Mouse (Mus musculus): ENCODE data around the gene Zfp385c. TPM values are rescaled to one million over a fixed set of nuclear protein-coding genes. Genes with fewer than 3 reads are reported as not detected.
A peak's percentile ranks its signal among the peaks of the same experiment; 100 is the strongest.

Zfp385c gene
- polyA plus RNA-seq (2014; fragmentation: Nextera tagmentation; extraction: Ambion mirVana): 0.26 and 0.35 TPM in 2 replicates

- Histone ChIP-seq H3K27me3 (ENCODE audit: control insufficient read depth, insufficient read depth, low read length) (peaks cover 26% of the 10 kb centered on the region), H3K9ac (ENCODE audit: low read length) (0 out of 2 replicates have a peak within 1 kb of the TSS, but pooled peaks have one; percentile 12), H3K27ac (replicated peaks in 1 of 2; ENCODE audit: control insufficient read depth in 1 of 2, insufficient read depth in 1 of 2, low read depth in 2 of 2, low read length in 2 of 2) (no peak within 1 kb of the TSS), H3K36me3 (ENCODE audit: control insufficient read depth, insufficient read depth, low read length) (no peaks in the 10 kb centered on the region), H3K4me2 (ENCODE audit: low read length) (peak within 1 kb of the TSS; percentile 73), H3K4me3 (ENCODE audit: control insufficient read depth in 1 of 2, insufficient read depth in 1 of 2, low read depth in 1 of 2, low read length in 2 of 2) (peak within 1 kb of the TSS; percentile 36 to 42), H3K4me1 (ENCODE audit: control insufficient read depth in 2 of 2, insufficient read depth in 2 of 2, low read length in 2 of 2) (peaks cover 2 to 4% of the 10 kb centered on the region in 2 experiments; a peak in 2 of 4 replicates), H3K9me3 (ENCODE audit: control insufficient read depth, low read length) (no peaks in the 10 kb centered on the region)
- WGBS: 1% methylated on average over 23 of the region's 23 CpGs
- no peak for ATAC-seq (ENCODE audit: insufficient number of reproducible peaks, insufficient read depth, low FRiP score, low read depth)
Measured at GRCm38 (mm10) chr11:100692164-100692616, at the start of gene Zfp385c. TSS of gene Zfp385c (minus strand) at chr11:100692455.

- H3K9ac ChIP-seq (ENCODE audit: low read length): no peak overlapping the region
- no peak for ATAC-seq (ENCODE audit: insufficient number of reproducible peaks, insufficient read depth, low FRiP score, low read depth)
- 65% methylated on average over 6 of the region's 6 CpGs for WGBS
Measured at GRCm38 (mm10) chr11:100741348-100741747, 49.1 kb upstream of the Zfp385c start.

GRCm38 (mm10) chr11:100738749-100739148 lies 46.5 kb upstream of the Zfp385c start:
- peak overlapping the region; percentile 69 to 85; a peak in 3 of 4 replicates for H3K4me3 ChIP-seq (ENCODE audit: control insufficient read depth in 1 of 2, insufficient read depth in 1 of 2, low read depth in 1 of 2, low read length in 2 of 2)
- no peaks in the 10 kb centered on the region for H3K27me3 ChIP-seq (ENCODE audit: control insufficient read depth, insufficient read depth, low read length)
- H3K9ac ChIP-seq (ENCODE audit: low read length): peak overlapping the region; percentile 72
- H3K4me2 ChIP-seq (ENCODE audit: low read length): peak overlapping the region; percentile 69
- H3K9me3 ChIP-seq (ENCODE audit: control insufficient read depth, low read length): no peaks in the 10 kb centered on the region
- H3K36me3 ChIP-seq (ENCODE audit: control insufficient read depth, insufficient read depth, low read length): no peaks in the 10 kb centered on the region
- H3K4me1 ChIP-seq (ENCODE audit: control insufficient read depth in 2 of 2, insufficient read depth in 2 of 2, low read length in 2 of 2): peaks cover 10 to 17% of the 10 kb centered on the region in 2 experiments
- ATAC-seq (ENCODE audit: insufficient number of reproducible peaks, insufficient read depth, low FRiP score, low read depth): no peak
- 8% methylated on average over 5 of the region's 5 CpGs for WGBS
- H3K27ac ChIP-seq (replicated peaks in 1 of 2; ENCODE audit: control insufficient read depth in 1 of 2, insufficient read depth in 1 of 2, low read depth in 2 of 2, low read length in 2 of 2): no peak overlapping the region

More at GRCm38 (mm10) chr11:100741348-100741747, 49.1 kb upstream of the Zfp385c start:
- Histone ChIP-seq H3K36me3 (ENCODE audit: control insufficient read depth, insufficient read depth, low read length) (no peaks in the 10 kb centered on the region), H3K4me2 (ENCODE audit: low read length) (no peak overlapping the region), H3K4me1 (ENCODE audit: control insufficient read depth in 2 of 2, insufficient read depth in 2 of 2, low read length in 2 of 2) (peaks cover 6 to 10% of the 10 kb centered on the region in 2 experiments), H3K27ac (replicated peaks in 1 of 2; ENCODE audit: control insufficient read depth in 1 of 2, insufficient read depth in 1 of 2, low read depth in 2 of 2, low read length in 2 of 2) (no peak overlapping the region), H3K27me3 (ENCODE audit: control insufficient read depth, insufficient read depth, low read length) (no peaks in the 10 kb centered on the region; the same call in 1 of the 2 replicates), H3K9me3 (ENCODE audit: control insufficient read depth, low read length) (no peaks in the 10 kb centered on the region), H3K4me3 (ENCODE audit: control insufficient read depth in 1 of 2, insufficient read depth in 1 of 2, low read depth in 1 of 2, low read length in 2 of 2) (no peak overlapping the region)

GRCm38 (mm10) chr11:100738066-100738604 lies 45.9 kb upstream of the Zfp385c start, which contains the start of gene Rab5c:
TSS of gene Rab5c (minus strand) at chr11:100738215.
- no peaks in the 10 kb centered on the region for H3K9me3 ChIP-seq (ENCODE audit: control insufficient read depth, low read length)
- under 1% methylated on average over 38 of the region's 39 CpGs for WGBS

GRCm38 (mm10) chr11:100737105-100737733 lies 45.0 kb upstream of the Zfp385c start:
- Histone ChIP-seq H3K4me1 (ENCODE audit: control insufficient read depth in 2 of 2, insufficient read depth in 2 of 2, low read length in 2 of 2) (peaks cover 10 to 17% of the 10 kb centered on the region in 2 experiments), H3K4me3 (ENCODE audit: control insufficient read depth in 1 of 2, insufficient read depth in 1 of 2, low read depth in 1 of 2, low read length in 2 of 2) (peak overlapping the region; percentile 69 to 85), H3K4me2 (ENCODE audit: low read length) (peak overlapping the region; percentile 83), H3K9me3 (ENCODE audit: control insufficient read depth, low read length) (no peaks in the 10 kb centered on the region), H3K36me3 (ENCODE audit: control insufficient read depth, insufficient read depth, low read length) (peaks cover 9% of the 10 kb centered on the region; the same call in 1 of the 2 replicates), H3K27ac (replicated peaks in 1 of 2; ENCODE audit: control insufficient read depth in 1 of 2, insufficient read depth in 1 of 2, low read depth in 2 of 2, low read length in 2 of 2) (peak overlapping the region; percentile 50 to 69; a peak in 3 of 4 replicates), H3K9ac (ENCODE audit: low read length) (peak overlapping the region; percentile 92), H3K27me3 (ENCODE audit: control insufficient read depth, insufficient read depth, low read length) (no peaks in the 10 kb centered on the region)
- no peak for ATAC-seq (ENCODE audit: insufficient number of reproducible peaks, insufficient read depth, low FRiP score, low read depth)
- 1% methylated on average over 13 of the region's 13 CpGs for WGBS

More at GRCm38 (mm10) chr11:100738066-100738604, 45.9 kb upstream of the Zfp385c start, which contains the start of gene Rab5c:
- H3K27ac ChIP-seq (replicated peaks in 1 of 2; ENCODE audit: control insufficient read depth in 1 of 2, insufficient read depth in 1 of 2, low read depth in 2 of 2, low read length in 2 of 2): peak within 1 kb of the TSS; percentile 69
- H3K27me3 ChIP-seq (ENCODE audit: control insufficient read depth, insufficient read depth, low read length): no peaks in the 10 kb centered on the region
- H3K4me2 ChIP-seq (ENCODE audit: low read length): peak within 1 kb of the TSS; percentile 83
- peaks cover 10 to 17% of the 10 kb centered on the region in 2 experiments for H3K4me1 ChIP-seq (ENCODE audit: control insufficient read depth in 2 of 2, insufficient read depth in 2 of 2, low read length in 2 of 2)
- peak within 1 kb of the TSS; percentile 69 to 85 for H3K4me3 ChIP-seq (ENCODE audit: control insufficient read depth in 1 of 2, insufficient read depth in 1 of 2, low read depth in 1 of 2, low read length in 2 of 2)
- H3K9ac ChIP-seq (ENCODE audit: low read length): peak within 1 kb of the TSS; percentile 92
- H3K36me3 ChIP-seq (ENCODE audit: control insufficient read depth, insufficient read depth, low read length): 0 out of 2 replicates have a peak, but pooled peaks cover 2% of the 10 kb centered on the region
- ATAC-seq (ENCODE audit: insufficient number of reproducible peaks, insufficient read depth, low FRiP score, low read depth): peak; percentile 99

GRCm38 (mm10) chr11:100736746-100737080 lies 44.5 kb upstream of the Zfp385c start:
- Histone ChIP-seq H3K4me3 (ENCODE audit: control insufficient read depth in 1 of 2, insufficient read depth in 1 of 2, low read depth in 1 of 2, low read length in 2 of 2) (peak overlapping the region; percentile 10 to 85; a peak in 3 of 4 replicates), H3K27me3 (ENCODE audit: control insufficient read depth, insufficient read depth, low read length) (no peaks in the 10 kb centered on the region), H3K36me3 (ENCODE audit: control insufficient read depth, insufficient read depth, low read length) (peaks cover 10% of the 10 kb centered on the region; the same call in 1 of the 2 replicates), H3K9ac (ENCODE audit: low read length) (peak overlapping the region; percentile 92; the same call in 1 of the 2 replicates), H3K27ac (replicated peaks in 1 of 2; ENCODE audit: control insufficient read depth in 1 of 2, insufficient read depth in 1 of 2, low read depth in 2 of 2, low read length in 2 of 2) (peak overlapping the region; percentile 8 to 16; a peak in 1 of 4 replicates), H3K9me3 (ENCODE audit: control insufficient read depth, low read length) (no peaks in the 10 kb centered on the region), H3K4me2 (ENCODE audit: low read length) (peak overlapping the region; percentile 83), H3K4me1 (ENCODE audit: control insufficient read depth in 2 of 2, insufficient read depth in 2 of 2, low read length in 2 of 2) (peaks cover 10 to 17% of the 10 kb centered on the region in 2 experiments)
- ATAC-seq (ENCODE audit: insufficient number of reproducible peaks, insufficient read depth, low FRiP score, low read depth): no peak
- 58% methylated on average over 4 of the region's 4 CpGs for WGBS

- Histone ChIP-seq H3K27me3 (ENCODE audit: control insufficient read depth, insufficient read depth, low read length) (no peaks in the 10 kb centered on the region), H3K4me2 (ENCODE audit: low read length) (peak overlapping the region; percentile 83), H3K4me1 (ENCODE audit: control insufficient read depth in 2 of 2, insufficient read depth in 2 of 2, low read length in 2 of 2) (peaks cover 10 to 17% of the 10 kb centered on the region in 2 experiments), H3K27ac (replicated peaks in 1 of 2; ENCODE audit: control insufficient read depth in 1 of 2, insufficient read depth in 1 of 2, low read depth in 2 of 2, low read length in 2 of 2) (0 out of 4 replicates have a peak overlapping the region, but pooled peaks of 1 of the 2 experiments have one; percentile 0), H3K9me3 (ENCODE audit: control insufficient read depth, low read length) (no peaks in the 10 kb centered on the region), H3K9ac (ENCODE audit: low read length) (peak overlapping the region; percentile 42; the same call in 1 of the 2 replicates), H3K36me3 (ENCODE audit: control insufficient read depth, insufficient read depth, low read length) (peaks cover 10% of the 10 kb centered on the region; the same call in 1 of the 2 replicates), H3K4me3 (ENCODE audit: control insufficient read depth in 1 of 2, insufficient read depth in 1 of 2, low read depth in 1 of 2, low read length in 2 of 2) (peak overlapping the region; percentile 9 to 21; a peak in 2 of 4 replicates)
- ATAC-seq (ENCODE audit: insufficient number of reproducible peaks, insufficient read depth, low FRiP score, low read depth): no peak
- WGBS: 57% methylated on average over 14 of the region's 14 CpGs
Measured at GRCm38 (mm10) chr11:100735954-100736745, 43.9 kb upstream of the Zfp385c start.

All from heart, embryonic 14.5 days (tissue).